Mouse (Mus musculus): Measurements from ENCODE around the gene Slc9a4. TPM values are rescaled to one million over a fixed set of nuclear protein-coding genes. Genes with fewer than 3 reads are reported as not detected.
A peak's percentile ranks its signal among the peaks of the same experiment; 100 is the strongest.

Slc9a4 gene
- polyA plus RNA-seq, 1 experiment, result 0.07 TPM

DNA sequence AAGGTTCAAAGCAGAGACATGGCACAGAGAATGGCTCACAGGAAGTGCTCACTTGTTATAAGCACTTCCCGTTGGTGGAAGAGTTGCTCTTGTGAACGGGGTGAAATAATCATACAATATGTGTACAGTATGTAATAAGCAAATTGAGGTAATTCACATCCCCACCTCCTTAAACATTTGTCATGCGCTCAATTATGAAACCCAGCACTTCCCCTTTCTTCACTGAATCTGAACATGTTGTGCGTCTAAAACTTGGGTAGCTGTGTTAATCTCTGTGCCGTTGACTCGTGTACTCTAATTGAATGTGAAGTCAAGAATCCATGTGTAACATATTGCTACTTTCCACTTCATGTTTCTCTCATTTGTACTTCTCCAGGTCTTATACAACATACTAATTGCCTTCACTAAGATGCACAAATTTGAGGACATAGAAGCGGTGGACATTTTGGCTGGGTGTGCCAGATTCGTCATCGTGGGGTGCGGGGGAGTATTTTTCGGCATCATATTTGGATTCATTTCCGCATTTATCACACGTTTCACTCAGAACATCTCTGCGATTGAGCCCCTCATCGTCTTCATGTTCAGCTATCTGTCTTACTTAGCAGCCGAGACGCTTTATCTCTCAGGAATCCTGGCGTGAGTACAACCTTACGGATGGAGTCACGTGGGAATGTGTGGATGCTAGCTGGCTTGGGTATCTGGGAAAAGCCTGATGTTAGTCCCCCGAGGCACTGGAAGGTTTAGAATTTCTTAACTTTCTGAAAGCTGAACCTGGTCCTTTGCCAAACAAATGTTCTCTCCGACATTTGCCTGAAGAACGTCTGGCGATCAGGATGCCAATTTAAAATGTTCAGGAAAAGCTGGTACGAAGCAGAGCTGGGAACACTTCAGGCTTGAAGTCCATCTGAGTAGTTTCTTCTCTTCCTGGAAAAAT is 20.8 kb downstream of the Slc9a4 start:
- no peaks in the 10 kb centered on the region for H3K27me3 ChIP-seq (ENCODE audit: control insufficient read depth, insufficient read depth, insufficient read length)
- H3ac ChIP-seq (ENCODE audit: control insufficient read depth, insufficient read length, low read depth), result no peak overlapping the region
- H3K79me3 ChIP-seq (ENCODE audit: low read depth), result no peaks in the 10 kb centered on the region
- no peaks in the 10 kb centered on the region for H3K79me2 ChIP-seq (ENCODE audit: control insufficient read depth, insufficient read depth)
- no peaks in the 10 kb centered on the region for H3K36me3 ChIP-seq (ENCODE audit: control insufficient read depth, insufficient read depth)
- H3K4me3 ChIP-seq (ENCODE audit: insufficient read depth, poor library complexity, severe bottlenecking), result no peak overlapping the region
- TF ChIP-seq FOSL1 (IDR thresholded peaks at IDR 0.05; ENCODE audit: insufficient read depth, low read length, poor library complexity, severe bottlenecking), result no peak
- peak; percentile 81 for TF ChIP-seq USF1 (IDR thresholded peaks at IDR 0.05; ENCODE audit: low read depth)

DNA sequence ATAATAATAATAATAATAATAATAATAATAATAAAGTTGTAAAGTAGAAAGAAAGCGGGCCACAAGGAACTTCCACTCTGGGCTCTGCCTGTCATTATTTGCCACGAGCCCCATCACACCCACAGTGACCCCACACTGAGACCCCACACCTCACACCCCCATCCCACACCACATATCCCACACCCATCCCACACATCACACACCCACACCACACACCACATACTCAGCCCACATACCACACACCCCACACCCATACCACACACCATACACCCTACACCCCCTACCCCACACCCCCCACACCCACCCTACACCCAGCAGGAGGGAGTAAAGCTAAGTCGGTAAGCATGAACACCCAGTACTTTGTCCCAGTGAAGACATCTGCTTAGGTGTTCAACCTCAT is 21.6 kb downstream of the Slc9a4 start:
- no peak overlapping the region for H3K4me3 ChIP-seq (ENCODE audit: insufficient read depth, poor library complexity, severe bottlenecking)
- no peak overlapping the region for H3ac ChIP-seq (ENCODE audit: control insufficient read depth, insufficient read length, low read depth)
- H3K79me3 ChIP-seq (ENCODE audit: low read depth), result no peaks in the 10 kb centered on the region
- no peak for TF ChIP-seq CTCF (IDR thresholded peaks at IDR 0.05; ENCODE audit: control insufficient read depth, insufficient read depth, insufficient read length)
- TF ChIP-seq FOSL1 (IDR thresholded peaks at IDR 0.05; ENCODE audit: insufficient read depth, low read length, poor library complexity, severe bottlenecking), result no peak
- TF ChIP-seq MYOD1 (IDR thresholded peaks at IDR 0.05; ENCODE audit: control insufficient read depth, insufficient read length, low read depth), result no peak
- no peak for TF ChIP-seq USF1 (IDR thresholded peaks at IDR 0.05; ENCODE audit: low read depth)
- no peak for TF ChIP-seq MAX (IDR thresholded peaks at IDR 0.05)
- no peak for TF ChIP-seq MYOG (IDR thresholded peaks at IDR 0.05; ENCODE audit: control insufficient read depth, extremely low read depth, insufficient read length)
- no peak for TF ChIP-seq CEBPB (IDR thresholded peaks at IDR 0.05; ENCODE audit: low read depth)
- no peaks in the 10 kb centered on the region for H3K27me3 ChIP-seq (ENCODE audit: control insufficient read depth, insufficient read depth, insufficient read length)
- no peaks in the 10 kb centered on the region for H3K36me3 ChIP-seq (ENCODE audit: control insufficient read depth, insufficient read depth)
- H3K79me2 ChIP-seq (ENCODE audit: control insufficient read depth, insufficient read depth), result no peaks in the 10 kb centered on the region

DNA sequence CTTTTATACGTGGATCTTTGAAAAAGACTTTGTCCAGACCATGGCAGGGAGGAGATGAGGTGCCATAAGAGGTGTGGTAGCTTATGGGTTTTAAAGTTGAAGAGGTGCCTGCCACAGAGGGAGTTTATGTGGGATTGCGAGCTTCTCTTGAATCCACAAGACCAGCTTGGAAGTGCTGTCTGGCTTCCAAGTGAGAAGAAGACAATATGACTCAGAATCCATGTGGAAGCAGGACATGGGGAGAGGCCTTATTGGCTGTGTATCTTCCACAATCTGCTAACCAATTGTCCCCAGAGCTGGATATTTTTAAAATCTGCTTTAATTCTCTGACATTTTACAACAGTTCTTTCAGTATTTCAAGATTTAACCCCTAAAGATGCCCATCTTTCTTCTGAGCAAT is 33.3 kb downstream of the Slc9a4 start:
- Histone ChIP-seq H3K27me3 (ENCODE audit: control insufficient read depth, insufficient read depth, insufficient read length) (no peaks in the 10 kb centered on the region), H3ac (ENCODE audit: control insufficient read depth, insufficient read length, low read depth) (no peak overlapping the region), H3K79me2 (ENCODE audit: control insufficient read depth, insufficient read depth) (no peaks in the 10 kb centered on the region), H3K36me3 (ENCODE audit: control insufficient read depth, insufficient read depth) (no peaks in the 10 kb centered on the region), H3K4me3 (ENCODE audit: insufficient read depth, poor library complexity, severe bottlenecking) (no peak overlapping the region), H3K79me3 (ENCODE audit: low read depth) (no peaks in the 10 kb centered on the region)
- no peak for TF ChIP-seq CTCF (IDR thresholded peaks at IDR 0.05; ENCODE audit: control insufficient read depth, insufficient read depth, insufficient read length)
- no peak for TF ChIP-seq CEBPB (IDR thresholded peaks at IDR 0.05; ENCODE audit: low read depth)
- TF ChIP-seq MYOG (IDR thresholded peaks at IDR 0.05; ENCODE audit: control insufficient read depth, extremely low read depth, insufficient read length), result no peak

DNA sequence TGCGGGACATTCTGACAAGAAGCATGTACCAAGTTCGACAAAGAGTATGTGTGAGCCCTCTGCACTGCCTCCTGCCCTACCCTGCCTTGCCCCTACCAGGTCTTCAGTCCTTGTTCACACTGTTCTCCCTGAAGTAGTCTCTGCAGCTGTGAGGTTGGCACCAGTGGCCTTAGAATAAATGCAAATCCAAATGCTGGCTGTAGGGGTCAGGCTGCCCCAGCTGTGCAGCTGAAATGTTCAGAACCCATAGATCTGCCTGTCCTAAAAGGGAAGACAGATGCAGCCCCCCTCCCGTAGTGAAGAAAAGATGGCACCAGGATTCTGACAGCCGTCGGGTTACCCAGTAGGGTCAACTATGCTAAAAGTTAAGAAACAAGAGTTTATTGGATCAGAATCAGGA is 39.2 kb downstream of the Slc9a4 start:
- H3K27me3 ChIP-seq (ENCODE audit: control insufficient read depth, insufficient read depth, insufficient read length), result no peaks in the 10 kb centered on the region
- TF ChIP-seq MAX (IDR thresholded peaks at IDR 0.05) (no peak), CEBPB (IDR thresholded peaks at IDR 0.05; ENCODE audit: low read depth) (no peak), MYOG (IDR thresholded peaks at IDR 0.05; ENCODE audit: control insufficient read depth, extremely low read depth, insufficient read length) (no peak), USF1 (IDR thresholded peaks at IDR 0.05; ENCODE audit: low read depth) (no peak), FOSL1 (IDR thresholded peaks at IDR 0.05; ENCODE audit: insufficient read depth, low read length, poor library complexity, severe bottlenecking) (no peak), CTCF (IDR thresholded peaks at IDR 0.05; ENCODE audit: control insufficient read depth, insufficient read depth, insufficient read length) (no peak)
- H3ac ChIP-seq (ENCODE audit: control insufficient read depth, insufficient read length, low read depth), result no peak overlapping the region
- no peak overlapping the region for H3K4me3 ChIP-seq (ENCODE audit: insufficient read depth, poor library complexity, severe bottlenecking)
- H3K36me3 ChIP-seq (ENCODE audit: control insufficient read depth, insufficient read depth), result no peaks in the 10 kb centered on the region
- no peaks in the 10 kb centered on the region for H3K79me2 ChIP-seq (ENCODE audit: control insufficient read depth, insufficient read depth)
- H3K79me3 ChIP-seq (ENCODE audit: low read depth), result no peaks in the 10 kb centered on the region

DNA sequence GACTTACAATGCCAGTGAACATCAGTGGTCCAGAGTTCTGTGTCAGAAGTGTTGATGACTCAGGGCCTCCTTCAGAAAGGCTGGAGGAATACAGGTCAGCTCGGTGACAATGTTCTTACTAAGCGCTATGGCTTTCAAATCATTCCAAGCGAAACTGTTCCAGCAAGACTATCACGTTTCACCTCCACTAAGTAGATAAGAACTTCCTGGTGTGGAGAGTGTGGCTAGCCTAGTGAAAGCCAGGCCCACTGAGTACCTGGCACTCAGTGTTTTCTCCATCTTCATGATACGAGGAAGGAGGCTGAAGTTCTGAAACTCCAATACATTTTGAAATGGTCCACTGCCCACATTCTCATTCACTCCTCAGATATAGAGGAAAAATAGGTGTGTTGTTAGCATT is 40.0 kb downstream of the Slc9a4 start:
- Histone ChIP-seq H3K79me3 (ENCODE audit: low read depth) (no peaks in the 10 kb centered on the region), H3K27me3 (ENCODE audit: control insufficient read depth, insufficient read depth, insufficient read length) (no peaks in the 10 kb centered on the region), H3K4me3 (ENCODE audit: insufficient read depth, poor library complexity, severe bottlenecking) (no peak overlapping the region), H3K79me2 (ENCODE audit: control insufficient read depth, insufficient read depth) (no peaks in the 10 kb centered on the region), H3ac (ENCODE audit: control insufficient read depth, insufficient read length, low read depth) (no peak overlapping the region), H3K36me3 (ENCODE audit: control insufficient read depth, insufficient read depth) (no peaks in the 10 kb centered on the region)
- TF ChIP-seq MAX (IDR thresholded peaks at IDR 0.05), result no peak
- TF ChIP-seq CTCF (IDR thresholded peaks at IDR 0.05; ENCODE audit: control insufficient read depth, insufficient read depth, insufficient read length), result no peak
- no peak for TF ChIP-seq USF1 (IDR thresholded peaks at IDR 0.05; ENCODE audit: low read depth)
- no peak for TF ChIP-seq MYOD1 (IDR thresholded peaks at IDR 0.05; ENCODE audit: control insufficient read depth, insufficient read length, low read depth)
- no peak for TF ChIP-seq FOSL1 (IDR thresholded peaks at IDR 0.05; ENCODE audit: insufficient read depth, low read length, poor library complexity, severe bottlenecking)
- TF ChIP-seq CEBPB (IDR thresholded peaks at IDR 0.05; ENCODE audit: low read depth), result no peak
- no peak for TF ChIP-seq MYOG (IDR thresholded peaks at IDR 0.05; ENCODE audit: control insufficient read depth, extremely low read depth, insufficient read length)

DNA sequence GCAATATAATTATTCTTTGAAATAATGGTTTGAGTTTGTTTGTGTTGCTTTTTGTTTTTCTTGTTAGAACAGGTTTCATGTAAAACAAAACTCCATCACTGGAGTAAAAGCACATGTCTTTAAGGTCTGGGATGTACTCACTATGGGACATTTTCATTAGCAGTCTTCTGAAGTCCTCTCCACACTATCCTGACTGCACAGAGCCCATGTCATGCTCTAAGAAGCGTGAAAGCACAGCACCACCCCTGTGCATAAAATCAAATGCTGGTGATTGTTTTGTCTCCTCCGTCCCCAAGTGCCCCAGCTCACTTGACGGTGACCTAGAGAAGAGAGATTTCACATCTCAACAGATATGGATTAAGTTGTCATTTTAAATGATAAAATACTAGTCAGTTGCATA is 45.1 kb downstream of the Slc9a4 start:
- no peaks in the 10 kb centered on the region for H3K27me3 ChIP-seq (ENCODE audit: control insufficient read depth, insufficient read depth, insufficient read length)
- no peaks in the 10 kb centered on the region for H3K79me2 ChIP-seq (ENCODE audit: control insufficient read depth, insufficient read depth)
- no peaks in the 10 kb centered on the region for H3K79me3 ChIP-seq (ENCODE audit: low read depth)
- no peak overlapping the region for H3ac ChIP-seq (ENCODE audit: control insufficient read depth, insufficient read length, low read depth)
- no peak for TF ChIP-seq CEBPB (IDR thresholded peaks at IDR 0.05; ENCODE audit: low read depth)
- TF ChIP-seq CTCF (IDR thresholded peaks at IDR 0.05; ENCODE audit: control insufficient read depth, insufficient read depth, insufficient read length), result no peak
- no peak for TF ChIP-seq MAX (IDR thresholded peaks at IDR 0.05)
- no peak for TF ChIP-seq USF1 (IDR thresholded peaks at IDR 0.05; ENCODE audit: low read depth)
- TF ChIP-seq MYOD1 (IDR thresholded peaks at IDR 0.05; ENCODE audit: control insufficient read depth, insufficient read length, low read depth), result no peak
- no peak for TF ChIP-seq FOSL1 (IDR thresholded peaks at IDR 0.05; ENCODE audit: insufficient read depth, low read length, poor library complexity, severe bottlenecking)
- TF ChIP-seq MYOG (IDR thresholded peaks at IDR 0.05; ENCODE audit: control insufficient read depth, extremely low read depth, insufficient read length), result no peak
- H3K36me3 ChIP-seq (ENCODE audit: control insufficient read depth, insufficient read depth), result no peaks in the 10 kb centered on the region
- no peak overlapping the region for H3K4me3 ChIP-seq (ENCODE audit: insufficient read depth, poor library complexity, severe bottlenecking)
